Mouse (Mus musculus) heart, postnatal 14 days (tissue): ENCODE results near the gene Atp5e. TPM values are rescaled to one million over a fixed set of nuclear protein-coding genes. Genes with fewer than 3 reads are reported as not detected.

Source experiments
- DNase-seq, 2 experiments: peaks; one replicate each; pipeline ENCODE4 v3.0.0; 2021 to 2022
- intact Hi-C: fragments of 180-260 bp; cut with DNase I; formaldehyde crosslinking; loops from one replicate; pipeline ENCODE4 v1.15.1; 2025
- total RNA-seq, 2 experiments: library from RNA; stranded (reverse); gene quantifications; 2 replicates each; pipeline ENCODE4 v1.2.3; 2021

Gene Atp5e
- total RNA-seq, 2 experiments from 2014 or later: 1,334 to 1,389 TPM

- intact Hi-C loops: loop anchor here (5.0 kb wide), 1 partner anchor 141 kb away; no protein-coding TSS in a partner anchor
- DNase-seq: peak in 1 of 2 experiments; percentile 27
Observed at GRCm38 (mm10) chr2:174453681-174454080, 10.2 kb downstream of the Atp5e start.

- no peak for DNase-seq
- intact Hi-C loops: loop anchor here (5.0 kb wide), 1 partner anchor 138 kb away; no protein-coding TSS in a partner anchor
Observed at GRCm38 (mm10) chr2:174450353-174450752, 13.6 kb downstream of the Atp5e start, which contains the start of gene Tubb1. Gene Tubb1 (plus strand): TSS chr2:174450695.

GRCm38 (mm10) chr2:174448405-174448804 lies 15.5 kb downstream of the Atp5e start:
- no peak for DNase-seq
- intact Hi-C loops: no loop called here

- DNase-seq: no peak
- intact Hi-C loops: no loop called here
Observed at GRCm38 (mm10) chr2:174446905-174447304, 17.0 kb downstream of the Atp5e start.

- intact Hi-C loops: no loop called here
- no peak for DNase-seq
Observed at GRCm38 (mm10) chr2:174446492-174446891, 17.4 kb downstream of the Atp5e start.

- intact Hi-C loops: no loop called here
- DNase-seq: no peak
Observed at GRCm38 (mm10) chr2:174445018-174445417, 18.9 kb downstream of the Atp5e start.

- no peak for DNase-seq
- intact Hi-C loops: no loop called here
Observed at GRCm38 (mm10) chr2:174444359-174444758, 19.5 kb downstream of the Atp5e start.

- DNase-seq: no peak
- intact Hi-C loops: no loop called here
Observed at GRCm38 (mm10) chr2:174443046-174443445, 20.9 kb downstream of the Atp5e start.

GRCm38 (mm10) chr2:174442460-174442859 lies 21.4 kb downstream of the Atp5e start:
- no peak for DNase-seq
- intact Hi-C loops: no loop called here

- intact Hi-C loops: no loop called here
Observed at GRCm38 (mm10) chr2:174441898-174442297, 22.0 kb downstream of the Atp5e start.

GRCm38 (mm10) chr2:174439961-174440360 lies 23.9 kb downstream of the Atp5e start:
- intact Hi-C loops: loop anchor here (10.0 kb wide), 1 partner anchor 325 kb away; the partner anchor contains the start of gene Npepl1
- DNase-seq: no peak

More at GRCm38 (mm10) chr2:174441898-174442297, 22.0 kb downstream of the Atp5e start:
- DNase-seq: no peak

- intact Hi-C loops: loop anchor here (10.0 kb wide), 1 partner anchor 325 kb away; the partner anchor contains the start of gene Npepl1
- peak in 1 of 2 experiments; percentile 20 for DNase-seq
Observed at GRCm38 (mm10) chr2:174439450-174439838, 24.5 kb downstream of the Atp5e start.

GRCm38 (mm10) chr2:174438737-174439449 lies 25.0 kb downstream of the Atp5e start, which contains the start of gene Ctsz:
Gene Ctsz (minus strand): TSS chr2:174439039.
- intact Hi-C loops: loop anchor here (10.0 kb wide), 1 partner anchor 324 kb away; the partner anchor contains the start of gene Npepl1
- peak; percentile 80 to 82 for DNase-seq

- no peak for DNase-seq
- intact Hi-C loops: loop anchor here (10.0 kb wide), 1 partner anchor 323 kb away; the partner anchor contains the start of gene Npepl1
Observed at GRCm38 (mm10) chr2:174438181-174438580, 25.7 kb downstream of the Atp5e start.

- intact Hi-C loops: loop anchor here (10.0 kb wide), 1 partner anchor 323 kb away; the partner anchor contains the start of gene Npepl1
- peak; percentile 12 to 18 for DNase-seq
Observed at GRCm38 (mm10) chr2:174437697-174437982, 26.3 kb downstream of the Atp5e start.

GRCm38 (mm10) chr2:174436916-174437696 lies 26.8 kb downstream of the Atp5e start:
- intact Hi-C loops: loop anchor here (10.0 kb wide), 1 partner anchor 322 kb away; the partner anchor contains the start of gene Npepl1
- DNase-seq: no peak

- intact Hi-C loops: loop anchor here (10.0 kb wide), 1 partner anchor 321 kb away; the partner anchor contains the start of gene Npepl1
Observed at GRCm38 (mm10) chr2:174436076-174436701, 27.7 kb downstream of the Atp5e start.

GRCm38 (mm10) chr2:174434943-174435342 lies 29.0 kb downstream of the Atp5e start:
- intact Hi-C loops: loop anchor here (10.0 kb wide), 1 partner anchor 320 kb away; the partner anchor contains the start of gene Npepl1
- DNase-seq: no peak

More at GRCm38 (mm10) chr2:174436076-174436701, 27.7 kb downstream of the Atp5e start:
- DNase-seq: peak; percentile 16 to 27

- intact Hi-C loops: no loop called here
- DNase-seq: no peak
Observed at GRCm38 (mm10) chr2:174428996-174429591, 34.8 kb downstream of the Atp5e start.
